Mouse (Mus musculus) liver, adult (tissue): Measurements from ENCODE around the gene Tcf19.

Experiments
- GATA4 ChIP-seq: IDR thresholded peaks from 2 replicates; pipeline ENCODE4 v1.6.1; 2014; ENCODE audit warnings: mild to moderate bottlenecking, low read length; ENCODE audit not compliant: insufficient replicate concordance

Gene Tcf19

DNA sequence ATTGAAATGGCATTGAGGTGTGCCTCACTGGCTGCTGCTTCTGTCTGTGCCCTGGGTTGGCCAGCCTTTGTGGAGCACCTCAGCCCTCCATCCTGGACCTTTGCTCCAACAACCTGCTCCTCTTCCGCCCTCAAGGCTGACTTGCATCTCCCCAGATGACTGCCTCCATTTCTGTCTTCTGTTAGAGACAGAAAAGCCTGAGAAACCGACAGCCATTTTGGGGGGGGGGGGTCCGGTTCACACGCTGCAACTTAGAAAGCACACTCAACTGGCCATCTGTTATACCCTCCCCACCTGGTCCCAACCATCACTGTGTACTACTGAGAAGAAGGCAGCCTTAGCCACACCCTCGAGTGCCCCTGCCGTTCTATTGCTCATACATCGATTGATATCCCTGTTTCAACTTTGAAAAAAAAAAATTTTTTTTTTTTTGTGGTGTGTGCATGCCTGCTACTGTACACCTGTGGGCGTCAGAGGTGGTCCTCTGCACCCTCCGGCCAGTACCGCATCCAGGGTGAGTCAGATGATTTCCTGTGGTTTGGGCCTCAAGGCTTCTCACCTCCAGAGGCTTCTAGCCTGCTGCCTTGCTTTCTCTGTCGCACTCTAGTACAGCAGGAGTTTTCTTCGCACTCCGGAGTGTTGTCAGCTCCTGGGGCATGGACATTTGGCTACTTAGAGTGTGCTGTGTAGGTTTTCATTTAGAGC lies 8.9 kb downstream of the Tcf19 start:
- no peak for TF ChIP-seq GATA4

DNA sequence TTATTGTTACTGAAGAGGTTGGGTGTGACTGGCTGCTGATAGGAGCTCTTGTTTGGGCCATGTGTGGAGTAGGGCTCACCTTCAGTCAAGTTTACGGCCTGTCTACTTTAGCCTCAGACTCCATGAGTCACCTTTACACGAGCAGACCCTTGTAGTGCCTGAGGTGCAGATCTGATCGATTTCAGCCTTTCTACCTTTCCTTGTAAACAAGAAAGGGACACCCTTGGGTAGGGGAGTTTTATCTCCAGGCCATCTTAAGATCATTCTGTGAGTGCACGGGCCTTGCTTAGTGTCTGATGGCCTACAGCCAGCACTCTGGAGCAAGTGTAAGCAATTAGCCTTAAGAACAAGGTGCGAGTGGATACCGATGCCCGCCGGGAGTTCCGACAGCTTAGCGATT lies 9.7 kb downstream of the Tcf19 start:
- TF ChIP-seq GATA4: no peak

DNA sequence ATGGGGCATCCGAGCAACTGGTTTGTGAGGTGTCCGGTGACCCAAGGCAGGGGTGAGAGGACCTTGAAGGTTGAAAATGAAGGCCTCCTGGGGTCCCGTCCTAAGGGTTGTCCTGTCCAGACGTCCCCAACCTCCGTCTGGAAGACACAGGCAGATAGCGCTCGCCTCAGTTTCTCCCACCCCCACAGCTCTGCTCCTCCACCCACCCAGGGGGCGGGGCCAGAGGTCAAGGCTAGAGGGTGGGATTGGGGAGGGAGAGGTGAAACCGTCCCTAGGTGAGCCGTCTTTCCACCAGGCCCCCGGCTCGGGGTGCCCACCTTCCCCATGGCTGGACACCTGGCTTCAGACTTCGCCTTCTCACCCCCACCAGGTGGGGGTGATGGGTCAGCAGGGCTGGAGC lies 10.8 kb downstream of the Tcf19 start, which contains the start of gene Pou5f1:
Pou5f1 (plus strand) TSS at position 243 of the 400 bp plus-strand sequence.
- TF ChIP-seq GATA4: no peak

- no peak for TF ChIP-seq GATA4
Observed at GRCm38 (mm10) chr17:35504628-35505481, 11.8 kb downstream of the Tcf19 start.

DNA sequence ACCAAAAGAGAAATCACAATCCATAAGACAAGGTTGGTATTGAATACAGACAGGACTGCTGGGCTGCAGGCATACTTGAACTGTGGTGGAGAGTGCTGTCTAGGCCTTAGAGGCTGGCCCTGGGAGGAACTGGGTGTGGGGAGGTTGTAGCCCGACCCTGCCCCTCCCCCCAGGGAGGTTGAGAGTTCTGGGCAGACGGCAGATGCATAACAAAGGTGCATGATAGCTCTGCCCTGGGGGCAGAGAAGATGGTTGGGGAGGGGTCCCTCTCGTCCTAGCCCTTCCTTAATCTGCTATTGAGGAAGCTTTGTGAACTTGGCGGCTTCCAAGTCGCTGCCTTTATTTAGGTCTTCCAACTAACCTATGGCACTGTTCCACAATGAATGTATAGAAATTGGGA lies 12.8 kb downstream of the Tcf19 start:
- no peak for TF ChIP-seq GATA4

GRCm38 (mm10) chr17:35502762-35503161 lies 13.9 kb downstream of the Tcf19 start:
- TF ChIP-seq GATA4: no peak

DNA sequence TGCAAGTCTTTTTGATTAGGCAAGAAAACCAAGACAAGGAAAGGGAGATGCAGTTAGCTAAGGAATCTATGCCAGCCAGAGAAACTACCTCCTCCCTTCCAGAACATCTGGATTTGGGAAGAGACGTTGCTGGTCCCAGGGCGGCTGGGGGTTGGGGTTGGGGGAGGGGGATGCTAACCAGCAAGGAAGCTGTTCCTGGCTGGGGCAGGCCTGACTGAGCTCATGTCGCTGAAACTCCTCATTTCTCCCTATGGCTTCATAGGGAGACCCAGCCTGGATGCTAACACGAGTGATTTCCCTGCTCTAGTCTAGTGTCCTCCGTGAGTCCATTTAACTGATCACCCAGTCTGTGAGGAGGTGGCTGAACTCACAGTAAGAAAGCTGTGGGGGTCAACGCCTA lies 14.4 kb downstream of the Tcf19 start:
- TF ChIP-seq GATA4: no peak

GRCm38 (mm10) chr17:35497124-35497523 lies 19.5 kb downstream of the Tcf19 start:
- no peak for TF ChIP-seq GATA4

- TF ChIP-seq GATA4: no peak
Observed at GRCm38 (mm10) chr17:35490320-35490719, 26.3 kb downstream of the Tcf19 start.

- TF ChIP-seq GATA4: no peak
Observed at GRCm38 (mm10) chr17:35488041-35488440, 28.6 kb downstream of the Tcf19 start.

DNA sequence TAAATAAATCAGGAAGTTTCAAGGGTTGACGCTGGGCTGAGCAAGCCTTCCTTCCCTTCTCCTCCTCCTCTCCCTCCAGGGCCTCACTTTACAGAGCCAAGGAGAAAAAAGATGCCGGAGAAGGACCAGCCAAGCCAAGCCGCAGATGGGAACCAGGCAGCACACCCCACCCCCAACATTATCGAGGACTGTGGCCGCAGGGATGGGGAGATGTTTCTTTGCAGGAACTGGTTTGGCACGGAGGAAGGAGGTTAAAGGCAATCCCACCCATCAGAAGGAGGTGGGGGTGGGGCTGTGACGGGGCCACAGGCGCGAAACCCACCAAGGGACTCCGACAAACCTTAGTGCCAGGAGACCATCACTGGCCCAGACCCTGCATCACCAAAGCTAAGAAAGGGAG lies 29.9 kb downstream of the Tcf19 start:
- no peak for TF ChIP-seq GATA4

GRCm38 (mm10) chr17:35485702-35486101 lies 30.9 kb downstream of the Tcf19 start:
- TF ChIP-seq GATA4: no peak

DNA sequence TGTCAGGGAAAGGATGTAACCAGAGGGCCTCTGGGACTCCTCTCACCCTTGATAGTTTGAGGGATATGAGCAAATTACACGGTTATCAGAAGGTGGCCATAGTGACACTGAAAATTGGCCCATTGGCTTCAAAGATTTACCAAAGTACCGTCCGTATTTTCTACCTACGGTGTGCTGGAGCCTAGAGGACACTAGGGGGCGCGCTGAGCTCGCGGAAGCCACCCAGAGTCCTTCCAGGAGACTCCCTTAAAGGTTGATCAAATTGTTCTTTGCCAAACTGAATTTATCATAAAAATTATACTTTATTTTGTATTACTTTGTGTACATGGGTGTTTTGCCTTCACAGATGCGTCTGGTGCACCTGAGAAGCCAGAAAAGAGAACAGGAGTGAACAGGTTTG lies 32.6 kb downstream of the Tcf19 start:
- TF ChIP-seq GATA4: no peak

DNA sequence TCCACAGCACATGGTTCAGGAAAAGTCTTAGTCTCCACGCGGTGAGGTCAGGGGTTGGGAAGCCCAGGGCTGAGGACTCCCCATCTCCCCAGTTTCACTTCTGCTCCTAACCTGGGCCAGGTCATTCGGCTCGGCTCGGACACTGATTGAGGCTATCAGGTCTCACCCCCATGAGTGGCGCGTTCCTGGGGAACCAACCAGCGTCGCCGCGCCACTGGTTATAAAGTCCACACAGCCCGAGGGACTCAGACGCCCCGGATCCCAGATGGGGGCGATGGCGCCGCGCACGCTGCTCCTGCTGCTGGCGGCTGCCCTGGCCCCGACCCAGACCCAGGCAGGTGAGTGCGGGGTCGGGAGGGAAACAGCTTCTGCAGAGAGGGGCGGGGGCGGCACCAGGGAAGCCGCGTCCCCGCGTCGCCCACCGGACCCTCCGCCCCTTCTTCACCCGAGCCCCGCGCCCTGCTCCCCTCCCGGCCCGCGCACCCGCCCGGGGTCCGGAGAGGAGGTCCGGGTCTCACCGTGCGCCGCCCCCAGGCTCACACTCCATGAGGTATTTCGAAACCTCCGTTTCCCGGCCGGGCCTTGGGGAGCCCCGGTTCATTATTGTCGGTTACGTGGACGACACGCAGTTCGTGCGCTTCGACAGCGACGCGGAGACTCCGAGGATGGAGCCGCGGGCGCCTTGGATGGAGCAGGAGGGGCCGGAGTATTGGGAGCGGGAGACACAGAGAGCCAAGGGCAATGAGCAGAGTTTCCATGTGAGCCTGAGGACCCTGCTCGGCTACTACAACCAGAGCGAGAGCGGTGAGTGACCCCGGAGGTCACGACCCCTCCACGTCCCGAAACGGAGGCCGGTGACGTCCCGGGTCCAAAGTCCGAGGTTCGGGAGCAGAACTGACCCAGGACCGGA lies 46.5 kb downstream of the Tcf19 start, which contains the start of gene H2-Q10:
H2-Q10 (plus strand) TSS at position 248 of the 910 bp plus-strand sequence.
- TF ChIP-seq GATA4: no peak; the same call in 1 of the 2 replicates
